Mouse (Mus musculus) limb, embryonic 14.5 days (tissue): ENCODE data around the gene Klhdc8b. TPM values are rescaled to one million over a fixed set of nuclear protein-coding genes. Genes with fewer than 3 reads are reported as not detected.

Experiments used
- ATAC-seq: fragments of 200-750 bp; cut with Nextera tagmentation; 2 replicates; pipeline ENCODE4 v1.8.0; 2017; ENCODE audit warnings: low read depth, moderate number of reproducible peaks, moderate TSS enrichment; ENCODE audit not compliant: low FRiP score
- DNase-seq: peaks from one replicate; pipeline ENCODE4 v3.0.0-alpha.2; 2015; ENCODE audit warnings: low spot score
- H3K27ac ChIP-seq: fragments of 300-500 bp; sonication (generic); replicated peaks from 2 replicates; pipeline ENCODE4 v1.5.1; 2014; ENCODE audit warnings: low read depth, mild to moderate bottlenecking, low read length, moderate library complexity, mixed read lengths
- H3K27me3 ChIP-seq: fragments of 300-500 bp; sonication (generic); 2 replicates; pipeline ENCODE4 v1.6.1; 2014; ENCODE audit warnings: low read length, mixed read lengths; ENCODE audit not compliant: control insufficient read depth, insufficient read depth
- H3K36me3 ChIP-seq: fragments of 300-500 bp; sonication (generic); 2 replicates; pipeline ENCODE4 v1.6.1; 2014; ENCODE audit warnings: mild to moderate bottlenecking, low read length, moderate library complexity, mixed read lengths; ENCODE audit not compliant: control insufficient read depth, insufficient read depth
- H3K4me1 ChIP-seq: fragments of 300-500 bp; sonication (generic); 2 replicates; pipeline ENCODE4 v1.6.1; 2014; ENCODE audit warnings: antibody characterized with exemption, low read length, mixed read lengths; ENCODE audit not compliant: control insufficient read depth, insufficient read depth
- H3K4me2 ChIP-seq: fragments of 300-500 bp; sonication (generic); replicated peaks from 2 replicates; pipeline ENCODE4 v1.6.1; 2014; ENCODE audit warnings: low read depth, mild to moderate bottlenecking, low read length, moderate library complexity; ENCODE audit not compliant: severe bottlenecking
- H3K4me3 ChIP-seq: fragments of 300-500 bp; sonication (generic); replicated peaks from 2 replicates; pipeline ENCODE4 v1.5.1; 2014; ENCODE audit warnings: low read length
- H3K9ac ChIP-seq: fragments of 300-500 bp; sonication (generic); 2 replicates; pipeline ENCODE4 v1.6.1; 2014; ENCODE audit warnings: mild to moderate bottlenecking, low read depth, low read length, moderate library complexity; ENCODE audit not compliant: severe bottlenecking
- H3K9me3 ChIP-seq: fragments of 300-500 bp; sonication (generic); 2 replicates; pipeline ENCODE4 v1.6.1; 2016; ENCODE audit warnings: low read length; ENCODE audit not compliant: control insufficient read depth
- POLR2A ChIP-seq: fragments of 200-500 bp; IDR thresholded peaks from 2 replicates; pipeline ENCODE4 v1.8.0; 2012; ENCODE audit warnings: inconsistent platforms, mild to moderate bottlenecking, moderate library complexity, borderline replicate concordance; ENCODE audit not compliant: insufficient read depth, insufficient read length; ENCODE audit errors: extremely low read depth
- WGBS: fragments of 180-500 bp; shearing (Covaris S2); extraction: QIAGEN DNeasy Blood & Tissue Kit; methylation state at CpG from one replicate; pipeline ENCODE4 v1.1.7; 2014; 5-methylcytosine and 5-hydroxymethylcytosine counted together
- polyA plus RNA-seq, 2 experiments: library from polyadenylated mRNA; depleted of rRNA in 1 of 2; stranded (reverse) in 1 of 2; unstranded in 1 of 2; fragments of >200 nt; fragmentation: Nextera tagmentation in 1 of 2; extraction: Ambion mirVana in 1 of 2; gene quantifications; 2 replicates each; pipeline versions ENCODE4 v1.2.1 to v1.2.3; 2012 to 2014

Klhdc8b gene
- polyA plus RNA-seq (2012; rRNA removed) (43.1 and 60.6 TPM in 2 replicates), polyA plus RNA-seq (2014; fragmentation: Nextera tagmentation; extraction: Ambion mirVana) (27.7 and 32.2 TPM in 2 replicates)

DNA sequence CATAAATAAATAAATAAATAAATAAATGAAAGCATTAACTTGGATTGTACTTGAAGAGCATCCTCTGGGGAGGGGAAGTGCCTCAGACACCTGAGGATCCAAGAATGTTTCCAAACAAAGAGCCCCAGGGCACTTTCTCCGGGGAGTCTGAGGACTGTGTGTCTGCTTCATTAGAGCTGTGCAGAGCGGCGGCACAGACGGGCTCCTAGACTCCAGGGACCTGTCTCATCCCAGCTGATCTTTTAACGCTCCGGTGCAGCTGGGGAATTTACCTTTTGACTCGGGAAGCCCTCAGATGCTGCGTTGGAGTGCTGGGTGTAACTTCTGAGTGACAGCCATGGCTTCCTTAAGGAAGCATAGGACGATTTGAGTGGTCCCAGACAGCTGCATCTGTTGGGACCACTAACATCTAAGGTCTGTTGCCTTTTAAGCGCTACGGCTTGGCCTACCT lies at the start of gene Klhdc8b:
Gene Klhdc8b, minus strand, starts transcription at position 401 of the 451 bp plus-strand sequence.
- Histone ChIP-seq H3K9me3 (no peaks in the 10 kb centered on the region), H3K4me2 (peak within 1 kb of the TSS; percentile 90), H3K36me3 (peaks cover 38% of the 10 kb centered on the region), H3K27me3 (no peaks in the 10 kb centered on the region), H3K9ac (peak within 1 kb of the TSS; percentile 84), H3K4me1 (peaks cover 7% of the 10 kb centered on the region), H3K27ac (peak within 1 kb of the TSS; percentile 80), H3K4me3 (peak within 1 kb of the TSS; percentile 92)
- 22% methylated on average over 11 of the region's 11 CpGs for WGBS
- DNase-seq (no peak), ATAC-seq (no peak)
- no peak for TF ChIP-seq POLR2A

DNA sequence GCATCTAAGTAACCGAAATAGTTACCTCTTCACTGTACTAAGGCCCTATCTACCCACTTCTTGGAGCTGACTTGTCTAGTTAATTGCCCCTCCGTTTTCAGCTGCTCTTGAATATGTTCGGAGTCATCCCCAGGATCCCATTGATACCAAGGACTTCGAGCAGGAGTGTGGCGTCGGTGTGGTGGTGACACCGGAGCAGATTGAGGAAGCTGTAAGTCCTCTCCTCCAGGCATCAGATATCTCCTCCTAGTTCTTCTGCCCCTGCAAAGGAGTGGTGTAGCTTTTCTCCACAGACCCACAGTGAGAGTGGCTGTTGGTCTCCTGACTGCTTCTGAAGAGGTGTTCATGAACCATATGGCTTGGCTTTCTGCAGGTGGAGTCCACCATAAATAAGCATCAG lies 47.4 kb upstream of the Klhdc8b start:
- DNase-seq (no peak), ATAC-seq (no peak)
- TF ChIP-seq POLR2A: no peak
- Histone ChIP-seq H3K9ac (peak overlapping the region; percentile 77; the same call in 1 of the 2 replicates), H3K36me3 (peaks cover 45% of the 10 kb centered on the region), H3K9me3 (no peaks in the 10 kb centered on the region), H3K4me2 (peak overlapping the region; percentile 81), H3K4me1 (peaks cover 8% of the 10 kb centered on the region), H3K27me3 (no peaks in the 10 kb centered on the region), H3K4me3 (peak overlapping the region; percentile 79), H3K27ac (no peak overlapping the region)
- WGBS: 90% methylated on average over 7 of the region's 7 CpGs

DNA sequence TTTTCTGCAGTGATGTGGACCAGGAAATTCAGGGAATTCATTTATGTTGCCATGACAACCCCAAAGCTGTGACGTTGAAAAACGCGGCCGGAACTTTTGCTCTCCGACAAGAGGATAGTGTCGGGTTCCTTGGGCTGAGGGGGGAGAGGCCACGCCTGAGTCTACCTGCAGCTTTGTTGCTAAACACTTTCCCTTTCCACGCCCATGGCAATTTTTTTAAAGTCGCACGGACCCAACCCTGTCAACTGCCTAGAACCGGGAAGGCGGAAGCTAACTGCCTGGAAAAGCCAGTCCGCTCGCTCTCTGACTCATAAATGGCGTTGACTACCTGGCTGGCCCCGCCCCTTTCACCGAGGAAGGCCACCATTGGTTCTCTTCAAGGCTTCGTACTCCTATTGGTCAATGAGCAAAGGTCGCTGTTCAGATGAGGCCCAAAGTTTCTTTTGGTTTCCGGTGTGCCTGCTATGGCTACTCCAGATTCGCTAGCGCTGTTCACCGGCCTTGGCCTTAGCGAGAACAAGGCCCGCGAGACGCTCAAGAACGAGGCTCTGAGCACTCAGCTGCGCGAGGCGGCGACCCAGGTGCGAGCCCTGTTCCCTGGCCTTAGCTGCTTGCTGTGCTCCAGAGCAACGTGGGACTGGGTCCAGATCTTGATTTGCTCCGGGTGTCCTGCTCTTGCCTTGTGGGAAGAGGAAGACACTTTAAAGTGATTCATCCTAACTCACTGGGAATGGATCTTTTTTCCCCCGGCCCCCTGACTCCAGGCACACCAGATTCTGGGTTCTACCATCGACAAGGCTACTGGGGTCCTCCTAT lies 46.4 kb upstream of the Klhdc8b start, which contains the start of gene Qars:
Gene Qars, plus strand, starts transcription at position 88 of the 816 bp plus-strand sequence.
- Histone ChIP-seq H3K36me3 (peaks cover 44% of the 10 kb centered on the region), H3K4me1 (peaks cover 8% of the 10 kb centered on the region), H3K9ac (peak within 1 kb of the TSS; percentile 77), H3K9me3 (no peaks in the 10 kb centered on the region), H3K4me3 (peak within 1 kb of the TSS; percentile 79), H3K27me3 (no peaks in the 10 kb centered on the region), H3K27ac (peak within 1 kb of the TSS; percentile 72), H3K4me2 (peak within 1 kb of the TSS; percentile 81)
- 0% methylated on average over 37 of the region's 37 CpGs for WGBS
- ATAC-seq (peak; percentile 98), DNase-seq (peak; percentile 98)
- TF ChIP-seq POLR2A: no peak; the same call in 1 of the 2 replicates

DNA sequence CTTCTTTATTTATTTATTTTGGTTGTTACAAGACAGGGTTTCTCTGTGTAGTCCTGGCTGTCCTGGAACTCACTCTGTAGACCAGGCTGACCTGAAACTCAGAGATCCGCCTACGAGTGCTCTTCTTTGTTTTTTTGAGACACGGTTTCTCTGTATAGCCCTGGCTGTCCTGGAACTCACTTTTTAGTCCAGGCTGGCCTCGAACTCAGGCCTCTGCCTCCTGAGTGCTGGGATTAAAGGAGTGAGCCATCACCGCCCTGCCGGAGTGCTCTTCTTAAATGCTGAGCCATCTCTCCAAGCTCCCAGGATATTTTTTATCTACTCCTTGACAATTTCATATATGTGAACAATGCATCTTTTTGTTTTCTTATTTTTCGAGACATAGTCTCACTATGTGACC lies 45.5 kb upstream of the Klhdc8b start:
- ATAC-seq: no peak
- peak overlapping the region; percentile 79 for H3K4me3 ChIP-seq
- peaks cover 41% of the 10 kb centered on the region for H3K36me3 ChIP-seq
- WGBS: 84% methylated on average over 7 of the region's 7 CpGs
- no peak for DNase-seq
- peak overlapping the region; percentile 72; the same call in 1 of the 2 replicates for H3K27ac ChIP-seq
- H3K9me3 ChIP-seq: no peaks in the 10 kb centered on the region
- H3K4me1 ChIP-seq: peaks cover 8% of the 10 kb centered on the region
- no peak overlapping the region for H3K9ac ChIP-seq
- peak overlapping the region; percentile 81 for H3K4me2 ChIP-seq
- H3K27me3 ChIP-seq: no peaks in the 10 kb centered on the region
- no peak for TF ChIP-seq POLR2A

DNA sequence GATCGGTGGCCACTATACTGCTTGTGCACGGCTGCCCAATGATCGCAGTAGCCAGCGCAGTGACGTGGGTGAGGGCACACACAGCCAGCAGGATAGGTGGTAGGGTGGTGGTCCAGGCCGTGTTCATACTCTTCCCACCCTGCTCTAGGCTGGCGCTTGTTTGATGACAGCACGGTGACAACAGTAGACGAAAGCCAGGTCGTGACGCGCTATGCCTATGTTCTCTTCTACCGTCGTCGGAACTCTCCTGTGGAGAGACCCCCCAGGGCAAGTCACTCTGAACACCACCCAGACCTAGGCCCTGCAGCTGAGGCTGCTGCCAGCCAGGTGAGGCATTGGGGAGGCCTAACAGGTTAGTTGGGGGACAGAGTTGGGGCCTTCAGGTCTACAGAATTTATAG lies 38.6 kb upstream of the Klhdc8b start:
- H3K4me2 ChIP-seq: no peak overlapping the region
- H3K9me3 ChIP-seq: no peaks in the 10 kb centered on the region
- peaks cover 84% of the 10 kb centered on the region for H3K36me3 ChIP-seq
- TF ChIP-seq POLR2A: no peak
- no peak overlapping the region for H3K9ac ChIP-seq
- DNase-seq (no peak), ATAC-seq (no peak)
- H3K27me3 ChIP-seq: no peaks in the 10 kb centered on the region
- H3K4me1 ChIP-seq: no peaks in the 10 kb centered on the region
- no peak overlapping the region for H3K27ac ChIP-seq
- 95% methylated on average over 15 of the region's 15 CpGs for WGBS
- no peak overlapping the region for H3K4me3 ChIP-seq
